Mouse (Mus musculus): Measurements from ENCODE around the gene Bmpr1a. TPM values are rescaled to one million over a fixed set of nuclear protein-coding genes. Genes with fewer than 3 reads are reported as not detected.
"Not testable (repeated sequence)": the region's sequence is repeated elsewhere in the genome, so short reads cannot be mapped to it uniquely, and the experiment has no call there.

The Bmpr1a gene
- total RNA-seq, 2 experiments from 2014 or later, result 40.2 to 40.7 TPM

- DNase-seq, result no peak
These were observed 54.7 kb downstream of the Bmpr1a start for GRCm38 (mm10) chr14:34448398-34448797.

DNA sequence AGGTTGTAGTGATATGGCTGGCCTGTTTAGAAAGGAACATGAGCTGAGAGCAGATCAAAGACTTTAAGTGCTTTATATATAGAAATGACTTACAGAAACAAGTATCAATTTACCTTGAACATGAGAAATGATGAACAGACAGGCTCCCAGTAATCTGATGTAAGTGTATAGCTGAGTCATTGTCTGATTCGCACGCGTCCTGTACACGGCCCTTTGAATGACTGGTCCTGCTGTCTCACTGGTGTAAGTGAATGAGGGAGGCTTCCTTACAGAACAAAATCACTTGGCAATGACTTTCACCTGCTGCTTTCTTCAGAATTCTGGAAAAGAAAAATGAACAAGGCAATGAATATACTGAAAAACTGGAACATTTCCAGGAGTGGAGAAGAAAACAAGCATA lies 55.5 kb downstream of the Bmpr1a start:
- no peak for DNase-seq

GRCm38 (mm10) chr14:34446624-34447023 lies 56.5 kb downstream of the Bmpr1a start:
- no peak for DNase-seq

- no peak for DNase-seq
These were observed 57.8 kb downstream of the Bmpr1a start for GRCm38 (mm10) chr14:34445348-34445747.

DNA sequence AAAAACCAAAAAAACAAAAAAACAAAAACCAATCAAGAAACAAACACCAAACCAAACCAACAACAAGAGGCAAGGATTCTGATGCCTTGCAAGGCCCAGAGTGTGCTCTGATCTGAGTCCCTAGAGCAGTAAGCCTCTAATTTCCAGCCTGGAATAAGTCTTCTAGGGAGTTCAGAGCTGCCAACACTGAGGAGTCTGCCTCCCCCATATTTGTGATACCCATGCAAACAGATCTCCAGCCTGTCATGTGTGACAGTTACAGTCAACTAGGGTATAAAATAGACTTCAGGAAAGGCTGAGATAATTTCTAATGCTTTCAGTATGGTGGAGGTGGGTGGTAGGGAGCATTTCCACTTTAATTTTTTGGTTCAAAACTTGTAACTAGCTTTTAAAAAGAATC lies 58.2 kb downstream of the Bmpr1a start:
- no peak for DNase-seq

DNA sequence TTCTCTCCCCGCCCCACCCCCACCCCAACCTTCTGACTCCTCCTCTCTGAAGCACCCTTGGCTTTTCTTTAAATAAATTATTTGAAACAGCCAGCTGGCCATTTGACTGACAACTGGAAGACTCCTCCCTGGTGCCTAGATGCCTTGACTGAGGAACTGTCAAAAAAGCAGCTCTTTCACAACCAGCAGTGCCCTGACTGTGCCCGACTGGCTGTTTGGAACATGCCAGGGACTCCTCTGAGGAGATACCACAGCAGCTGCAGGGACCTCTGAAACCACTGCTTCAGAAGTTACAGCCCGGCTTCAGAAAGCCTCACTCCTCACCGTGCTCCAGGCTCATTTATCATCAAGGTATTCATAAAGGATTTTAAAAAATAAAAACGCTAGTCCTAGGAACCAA lies 58.8 kb downstream of the Bmpr1a start:
- DNase-seq, result no peak

DNA sequence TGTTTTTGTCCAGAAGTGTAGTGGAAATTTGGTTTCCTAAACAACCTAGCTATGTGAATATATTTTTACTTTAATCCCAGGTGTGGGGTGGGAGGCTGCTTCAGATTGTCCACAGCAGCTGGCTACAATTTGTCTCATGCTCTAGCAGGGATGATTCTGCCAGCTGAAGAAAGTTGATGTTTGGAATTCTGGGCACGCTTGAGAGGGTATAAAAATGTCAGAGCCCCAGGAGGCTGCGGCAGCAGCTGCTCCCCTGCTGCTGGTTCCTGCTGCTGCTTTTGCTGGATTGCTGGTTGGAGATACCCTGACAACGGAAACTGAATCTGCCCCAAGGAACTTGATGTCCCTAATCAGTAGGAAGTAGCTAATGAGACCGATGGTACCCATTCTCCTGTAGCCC lies 60.6 kb downstream of the Bmpr1a start:
- no peak for DNase-seq

DNA sequence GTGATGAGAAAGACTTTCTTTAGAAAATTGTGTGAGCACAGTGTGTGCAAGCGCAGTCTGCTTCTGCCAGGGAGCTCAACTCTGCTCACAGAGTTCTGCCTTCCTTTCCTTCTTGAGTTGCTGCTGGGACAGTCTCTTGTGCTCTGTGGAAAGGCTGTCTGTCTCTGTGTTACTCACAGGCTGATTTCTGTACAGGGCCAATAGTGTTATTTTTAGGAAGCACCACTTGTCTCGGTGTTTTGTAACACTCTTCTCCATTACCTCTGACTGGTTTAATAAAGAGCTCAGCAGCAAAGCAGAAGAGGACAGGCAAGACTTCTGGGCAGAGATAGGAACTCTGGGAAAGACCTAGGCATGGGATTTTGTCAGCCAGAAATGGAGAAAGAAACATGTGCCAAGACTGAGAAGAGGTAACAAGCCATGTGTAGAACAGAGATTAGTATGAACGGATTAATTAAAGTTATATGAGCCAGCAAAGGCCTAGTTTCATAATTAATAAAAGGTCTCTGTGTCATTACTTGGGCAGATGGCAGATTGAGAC lies 62.5 kb downstream of the Bmpr1a start:
- no peak for DNase-seq

DNA sequence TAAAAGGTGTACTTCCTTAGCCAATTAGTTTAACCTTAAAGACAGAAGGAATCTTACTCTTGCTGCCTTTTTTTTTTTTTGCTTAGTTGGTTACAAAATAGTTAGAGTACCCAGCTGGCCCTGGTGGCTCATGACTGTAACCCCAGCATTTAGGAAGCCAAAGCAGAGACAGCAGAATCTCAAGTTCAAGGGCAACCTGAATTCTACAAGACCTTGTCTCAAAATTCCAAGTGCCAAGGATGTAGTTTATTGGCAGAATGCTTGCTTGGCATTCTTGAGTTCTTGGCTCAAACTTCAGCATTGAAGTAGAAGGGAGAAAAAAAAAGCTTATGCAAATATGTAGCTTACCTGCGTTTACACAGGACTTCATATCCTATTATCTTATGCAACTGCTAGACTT lies 74.1 kb downstream of the Bmpr1a start:
- DNase-seq, result no peak

DNA sequence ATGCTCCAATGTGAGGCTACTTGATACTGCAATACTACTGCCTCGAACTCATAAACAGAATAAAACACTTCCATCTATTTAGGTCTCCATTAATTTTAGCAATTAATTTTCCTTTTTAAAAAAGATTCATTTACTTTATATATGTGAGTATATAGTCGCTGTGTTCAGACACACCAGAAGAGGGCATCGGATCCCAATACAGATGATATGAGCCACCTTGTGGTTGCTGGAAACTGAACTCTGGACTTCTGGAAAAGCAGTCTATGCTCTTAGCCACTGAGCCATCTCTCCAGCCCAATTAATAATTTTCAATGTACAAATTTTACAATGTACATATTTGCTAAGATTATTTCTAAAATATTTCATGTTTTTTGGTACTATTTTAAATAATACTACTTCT lies 74.9 kb downstream of the Bmpr1a start:
- DNase-seq, result no peak

GRCm38 (mm10) chr14:34421078-34421477 lies 82.1 kb downstream of the Bmpr1a start:
- DNase-seq, result no peak

GRCm38 (mm10) chr14:34417501-34417900 lies 85.6 kb downstream of the Bmpr1a start:
- no peak for DNase-seq

GRCm38 (mm10) chr14:34416946-34417345 lies 86.2 kb downstream of the Bmpr1a start:
- not testable (repeated sequence) for DNase-seq

DNA sequence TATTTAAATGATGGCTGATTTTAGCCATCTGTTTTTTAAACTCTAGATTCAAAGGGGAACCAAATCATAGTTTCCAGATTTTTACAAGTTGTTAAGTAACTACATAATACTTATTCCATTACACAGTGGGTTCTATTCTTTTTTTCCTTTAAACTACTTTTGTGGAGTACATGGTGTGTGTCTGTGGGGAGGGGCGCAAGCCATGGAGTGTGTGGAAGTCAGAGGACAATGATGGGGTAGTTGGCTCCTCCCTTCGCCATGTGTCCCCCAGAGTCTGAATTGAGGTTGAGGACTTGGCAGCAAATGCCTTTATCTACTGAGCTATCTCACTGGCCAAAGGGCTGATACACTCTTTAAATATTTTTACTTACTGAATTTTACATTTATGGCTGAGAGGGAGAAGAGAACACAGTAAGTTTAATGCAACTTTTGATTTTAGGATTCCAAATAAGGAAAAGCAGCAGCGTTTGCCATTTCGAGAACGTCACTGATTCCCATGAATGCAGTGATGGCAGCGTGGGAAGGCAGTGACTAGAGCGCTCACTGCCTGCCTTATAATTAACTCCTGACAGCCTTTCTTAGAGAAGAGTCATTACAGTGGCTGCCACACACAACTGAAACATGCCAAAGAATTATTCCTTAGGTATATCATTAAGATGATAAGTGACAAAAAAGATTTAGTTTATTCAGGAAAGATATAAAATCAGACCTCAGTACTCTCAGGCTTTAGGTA lies 90.8 kb downstream of the Bmpr1a start:
- no peak for DNase-seq

GRCm38 (mm10) chr14:34410716-34411115 lies 92.4 kb downstream of the Bmpr1a start:
- DNase-seq, result no peak

GRCm38 (mm10) chr14:34403424-34403823 lies 99.7 kb downstream of the Bmpr1a start:
- DNase-seq, result no peak

DNA sequence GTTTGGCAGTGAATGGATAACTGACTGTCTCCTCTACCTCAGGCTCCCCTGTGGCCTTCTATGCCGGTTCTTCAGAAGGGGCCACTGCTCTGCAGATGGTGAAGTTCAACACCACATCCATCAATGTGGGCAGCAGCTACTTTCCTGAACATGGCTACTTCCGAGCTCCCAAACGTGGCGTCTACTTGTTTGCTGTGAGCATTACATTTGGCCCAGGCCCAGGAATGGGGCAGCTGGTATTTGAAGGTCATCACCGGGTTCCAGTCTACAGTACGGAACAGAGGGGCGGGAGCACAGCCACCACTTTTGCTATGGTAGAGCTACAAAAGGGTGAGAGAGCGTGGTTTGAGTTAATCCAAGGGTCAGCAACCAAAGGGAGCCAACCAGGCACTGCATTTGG lies 100.3 kb downstream of the Bmpr1a start:
- no peak for DNase-seq

DNA sequence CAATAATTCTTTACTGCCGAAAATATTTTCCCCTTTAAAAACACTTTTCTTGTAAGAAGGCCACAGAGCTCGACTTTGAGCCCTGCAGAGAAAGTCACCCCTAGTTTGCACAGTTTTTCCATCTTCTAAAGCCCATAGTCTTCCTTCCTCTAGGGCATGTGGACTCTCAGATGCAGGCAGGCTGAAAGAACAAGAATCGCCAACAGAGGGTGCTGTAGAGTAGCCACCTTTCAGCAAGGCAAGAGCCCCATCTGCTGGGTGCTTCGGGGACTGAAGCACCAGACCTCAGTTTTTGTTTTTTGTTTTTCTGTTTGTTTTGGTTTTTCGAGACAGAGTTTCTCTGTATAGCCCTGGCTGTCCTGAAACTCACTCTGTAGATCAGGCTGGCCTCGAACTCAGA lies 102.0 kb downstream of the Bmpr1a start:
- peak; percentile 50 to 59 for DNase-seq

- no peak for DNase-seq
These were observed 103.1 kb downstream of the Bmpr1a start for GRCm38 (mm10) chr14:34400021-34400420.

- DNase-seq, result no peak
These were observed 103.8 kb downstream of the Bmpr1a start for GRCm38 (mm10) chr14:34399301-34399700.

DNA sequence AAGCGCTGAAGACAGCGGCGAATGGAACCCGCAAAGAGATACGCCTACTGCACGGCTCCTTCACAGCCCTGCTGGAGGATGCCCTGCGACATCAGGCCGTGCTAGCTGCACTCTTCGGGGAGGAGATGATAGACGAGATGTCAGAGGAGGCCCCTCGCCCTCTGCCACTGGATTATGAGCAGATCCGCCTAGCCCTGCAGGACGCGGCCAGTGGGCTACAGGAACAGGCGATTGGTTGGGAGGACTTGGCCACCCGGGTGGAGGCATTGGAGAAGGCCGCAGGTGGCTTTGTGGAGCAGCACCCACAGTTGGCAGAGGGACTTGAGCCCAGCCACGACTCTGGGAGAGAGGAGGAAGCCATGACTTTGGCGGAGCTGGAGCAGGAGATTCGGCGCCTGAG lies 104.2 kb downstream of the Bmpr1a start:
- DNase-seq, result no peak

DNA sequence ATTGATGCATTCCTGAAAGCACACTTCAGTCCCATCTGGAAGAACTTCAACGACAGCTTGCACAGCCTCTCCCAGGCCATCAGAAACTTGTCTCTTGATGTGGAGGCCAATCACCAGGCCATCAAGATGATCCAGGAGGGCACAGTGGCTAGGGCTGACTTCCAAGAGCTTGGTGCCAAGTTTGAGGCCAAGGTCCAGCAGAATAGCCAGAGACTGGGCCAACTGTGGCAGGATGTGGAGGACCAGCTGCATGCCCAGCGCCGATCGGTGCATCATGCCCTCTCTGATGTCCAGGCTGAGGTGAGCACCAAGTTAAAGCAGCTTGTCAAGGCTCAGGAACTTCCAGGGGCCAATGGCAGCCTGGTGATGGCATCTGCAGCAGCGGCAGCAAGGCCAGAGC lies 105.3 kb downstream of the Bmpr1a start:
- no peak for DNase-seq

- DNase-seq, result no peak
These were observed 109.8 kb downstream of the Bmpr1a start for GRCm38 (mm10) chr14:34393295-34393694.

DNA sequence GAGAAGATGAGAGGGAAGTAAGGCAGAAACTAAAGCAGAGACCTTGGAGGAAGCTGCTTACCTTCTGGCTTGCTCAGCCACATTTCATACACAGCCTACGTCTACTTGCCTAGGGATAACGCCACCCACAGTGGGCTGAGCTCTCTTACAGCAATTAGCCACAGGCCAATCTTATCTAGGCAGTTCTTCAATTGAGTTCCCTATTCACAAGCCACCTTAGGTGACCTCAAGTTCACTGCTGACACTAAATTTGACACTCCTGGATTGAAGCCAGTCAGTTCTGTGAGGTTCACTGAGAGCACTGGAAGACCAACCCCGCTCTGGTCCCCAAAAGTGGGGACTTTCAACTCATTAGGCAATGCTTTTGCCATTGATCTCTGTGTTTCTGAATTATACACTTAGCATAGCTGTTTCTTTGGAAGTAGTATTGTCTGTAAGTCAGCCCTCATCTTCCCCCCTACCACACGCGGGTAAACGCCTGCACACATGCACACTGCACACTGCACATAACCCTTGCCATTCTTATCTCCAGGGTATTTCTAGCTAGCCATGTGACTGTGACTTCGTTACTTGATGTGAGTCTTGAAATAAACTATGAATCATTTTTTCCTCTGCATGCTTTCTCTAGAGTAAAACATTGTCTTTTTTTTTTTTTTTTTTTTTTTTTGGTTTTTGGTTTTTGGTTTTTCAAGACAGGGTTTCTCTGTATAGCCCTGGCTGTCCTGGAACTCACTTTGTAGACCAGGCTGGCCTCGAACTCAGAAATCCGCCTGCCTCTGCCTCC lies 120.0 kb downstream of the Bmpr1a start:
- DNase-seq, result no peak

Data from layer of hippocampus, postnatal 36 days (tissue).